Mouse (Mus musculus) C2C12 (cell line): ENCODE measurements around the gene Ggn.

Experiments used
- CEBPB ChIP-seq: IDR thresholded peaks from one replicate; pipeline ENCODE4 v1.6.1; 2011; ENCODE audit warnings: low read depth, mild to moderate bottlenecking, control low read depth, moderate library complexity
- CTCF ChIP-seq: IDR thresholded peaks from one replicate; pipeline ENCODE4 v1.5.1; 2011; ENCODE audit not compliant: control insufficient read depth, insufficient read depth, insufficient read length
- MAX ChIP-seq: IDR thresholded peaks from one replicate; pipeline ENCODE4 v1.6.1; 2011; ENCODE audit warnings: mild to moderate bottlenecking, control low read depth

- TF ChIP-seq MAX (no peak), CTCF (no peak), CEBPB (no peak)
Measured at GRCm38 (mm10) chr7:29154018-29154720, 15.8 kb upstream of the Ggn start.
